In genomic region chr5:149266761-149267221, GRCm38 (mm10) we compare ENCODE assay signal across 12 mouse cellular contexts. TPM values are rescaled to one million over a fixed set of nuclear protein-coding genes. Genes with fewer than 3 reads are reported as not detected.
DNase-seq lines count a peak whose midpoint lies in the region; ATAC-seq and TF ChIP-seq lines count a peak whose summit lies in the region.
"Had no signal": no experiment of that assay in that cellular context is flagged by ENCODE, and none has a peak within 500 bp of the region (broad histone marks: within the 10 kb centered on the region; RNA-seq: fewer than 3 reads in every experiment).

No protein-coding gene starts in this region.

- no peaks in the 10 kb centered on the region for H3K27me3 ChIP-seq in kidney, postnatal 0 days (ENCODE audit: insufficient read depth, low read length)
- no peaks in the 10 kb centered on the region; the same call in 1 of the 2 replicates for H3K27me3 ChIP-seq in kidney, embryonic 15.5 days
- H3K27me3 ChIP-seq in MEL (ENCODE audit: control insufficient read depth in 1 of 2, insufficient read depth in 2 of 2, low read length in 2 of 2) (no peaks in the 10 kb centered on the region), myocyte (ENCODE audit: control insufficient read depth, insufficient read depth, insufficient read length) (no peaks in the 10 kb centered on the region)
- no peaks in the 10 kb centered on the region for H3K27me3 ChIP-seq in liver, embryonic 12.5 days (replicated peaks)
- no peaks in the 10 kb centered on the region for H3K27me3 ChIP-seq in forebrain, embryonic 15.5 days

- no peak for DNase-seq in kidney, postnatal 0 days (ENCODE audit: low spot score)
- DNase-seq in MEL (ENCODE audit: low read depth, low spot score), result peak; percentile 85
- no peak for DNase-seq in retina, embryonic 14.5 days (ENCODE audit: low spot score)
- DNase-seq in adrenal gland, adult 8-10 months, result no peak
- DNase-seq: cerebellum, adult 9-10 months; kidney, adult 8-10 months; lung, adult 18-20 months had no signal

- H3K36me3 ChIP-seq in kidney, postnatal 0 days (ENCODE audit: insufficient read depth, low read length), result no peaks in the 10 kb centered on the region
- no peaks in the 10 kb centered on the region for H3K36me3 ChIP-seq in kidney, embryonic 15.5 days
- H3K36me3 ChIP-seq in MEL (ENCODE audit: control insufficient read depth in 1 of 2, insufficient read depth in 2 of 2, low read length in 2 of 2) (peaks cover 0 to 16% of the 10 kb centered on the region in 2 experiments; a peak in 2 of 4 replicates), myocyte (ENCODE audit: control insufficient read depth, insufficient read depth) (no peaks in the 10 kb centered on the region)
- no peaks in the 10 kb centered on the region for H3K36me3 ChIP-seq in liver, embryonic 12.5 days
- no peaks in the 10 kb centered on the region for H3K36me3 ChIP-seq in forebrain, embryonic 15.5 days
- H3K36me3 ChIP-seq: hindbrain, embryonic 13.5 days had no signal

- no peak overlapping the region for H3ac ChIP-seq in myocyte (ENCODE audit: control insufficient read depth, insufficient read length)

- 67% methylated on average over 8 of the region's 8 CpGs for whole genome bisulfite sequencing in kidney, postnatal 0 days
- WGBS in kidney, embryonic 15.5 days, result 79% methylated on average over 8 of the region's 8 CpGs
- WGBS in liver, embryonic 12.5 days (ENCODE audit: insufficient replicate concordance), result 37% methylated on average over 8 of the region's 8 CpGs
- WGBS in forebrain, embryonic 15.5 days, result 81% methylated on average over 8 of the region's 8 CpGs

- no peak for TF ChIP-seq CTCF in kidney, postnatal 0 days (IDR thresholded peaks at IDR 0.05; ENCODE audit: low read depth)
- no peak for TF ChIP-seq CTCF in MEL (IDR thresholded peaks at IDR 0.05 in 2 of 3, conservative IDR thresholded peaks at IDR 0.05 in 1 of 3; ENCODE audit: control insufficient read depth in 1 of 3, insufficient read depth in 1 of 3, low read depth in 2 of 3, low read length in 3 of 3, poor library complexity in 1 of 3, severe bottlenecking in 1 of 3)

- 0 out of 2 replicates have a peak, but pooled peaks cover 3% of the 10 kb centered on the region for H3K4me1 ChIP-seq in kidney, postnatal 0 days (replicated peaks; ENCODE audit: insufficient read depth, low read length)
- H3K4me1 ChIP-seq in kidney, embryonic 15.5 days, result peaks cover 14% of the 10 kb centered on the region; the same call in 1 of the 2 replicates
- peaks cover 9 to 31% of the 10 kb centered on the region in 2 experiments for H3K4me1 ChIP-seq in MEL (ENCODE audit: control insufficient read depth in 1 of 2, insufficient read depth in 2 of 2, low read length in 2 of 2)
- H3K4me1 ChIP-seq in liver, embryonic 12.5 days, result peaks cover 18% of the 10 kb centered on the region
- H3K4me1 ChIP-seq in forebrain, embryonic 15.5 days, result no peaks in the 10 kb centered on the region
- H3K4me1 ChIP-seq: hindbrain, embryonic 13.5 days had no signal

- H3K79me2 ChIP-seq in MEL (ENCODE audit: control insufficient read depth, insufficient read depth, low read length, poor library complexity), result no peaks in the 10 kb centered on the region
- H3K79me2 ChIP-seq in myocyte (ENCODE audit: control insufficient read depth, insufficient read depth), result no peaks in the 10 kb centered on the region

- no peak overlapping the region for H3K9ac ChIP-seq in kidney, postnatal 0 days (ENCODE audit: low read depth, low read length)
- no peak overlapping the region for H3K9ac ChIP-seq in kidney, embryonic 15.5 days
- peak overlapping the region; percentile 40 for H3K9ac ChIP-seq in MEL (ENCODE audit: control insufficient read depth, low read depth, low read length, poor library complexity, severe bottlenecking)
- H3K9ac ChIP-seq in liver, embryonic 12.5 days, result no peak overlapping the region
- no peak overlapping the region for H3K9ac ChIP-seq in forebrain, embryonic 15.5 days (replicated peaks)
- H3K9ac ChIP-seq: hindbrain, embryonic 13.5 days had no signal

- no peak for TF ChIP-seq EP300 in MEL (IDR thresholded peaks at IDR 0.05; ENCODE audit: low read depth in 1 of 2, low read length in 2 of 2)

- H3K9me3 ChIP-seq in kidney, postnatal 0 days (replicated peaks; ENCODE audit: low read length), result no peaks in the 10 kb centered on the region
- no peaks in the 10 kb centered on the region for H3K9me3 ChIP-seq in kidney, embryonic 15.5 days (replicated peaks)
- H3K9me3 ChIP-seq in MEL (replicated peaks; ENCODE audit: insufficient read depth, low read length), result no peaks in the 10 kb centered on the region
- no peaks in the 10 kb centered on the region for H3K9me3 ChIP-seq in liver, embryonic 12.5 days (replicated peaks)
- H3K9me3 ChIP-seq in forebrain, embryonic 15.5 days, result no peaks in the 10 kb centered on the region
- H3K9me3 ChIP-seq: hindbrain, embryonic 13.5 days had no signal

- TF ChIP-seq POLR2A in MEL (IDR thresholded peaks at IDR 0.05; ENCODE audit: control insufficient read depth in 1 of 2, insufficient read depth in 1 of 2, low read depth in 1 of 2, low read length in 2 of 2, poor library complexity in 1 of 2) (peak in 1 of 2 experiments; percentile 30; a peak in 1 of 4 replicates), myocyte (IDR thresholded peaks at IDR 0.05; ENCODE audit: insufficient read length, low read depth) (no peak)

- TF ChIP-seq RAD21 in MEL (IDR thresholded peaks at IDR 0.05; ENCODE audit: low read depth, low read length), result no peak

- peak; percentile 52; the same call in 1 of the 2 replicates for ATAC-seq in kidney, postnatal 0 days (replicated peaks; ENCODE audit: low FRiP score, low read depth)
- ATAC-seq in kidney, embryonic 15.5 days (replicated peaks; ENCODE audit: low FRiP score), result no peak
- ATAC-seq in liver, embryonic 12.5 days, result peak; percentile 50; the same call in 1 of the 2 replicates
- ATAC-seq in forebrain, embryonic 15.5 days (replicated peaks), result no peak

- H3K27ac ChIP-seq in kidney, postnatal 0 days, result no peak overlapping the region
- no peak overlapping the region for H3K27ac ChIP-seq in kidney, embryonic 15.5 days
- H3K27ac ChIP-seq in MEL (ENCODE audit: control insufficient read depth, low read depth, low read length), result peak overlapping the region; percentile 55
- H3K27ac ChIP-seq in liver, embryonic 12.5 days, result peak overlapping the region; percentile 52
- no peak overlapping the region for H3K27ac ChIP-seq in forebrain, embryonic 15.5 days (replicated peaks)
- H3K27ac ChIP-seq: hindbrain, embryonic 13.5 days had no signal

- H3K4me3 ChIP-seq in kidney, postnatal 0 days (replicated peaks; ENCODE audit: low read depth, low read length), result no peak overlapping the region
- no peak overlapping the region for H3K4me3 ChIP-seq in kidney, embryonic 15.5 days (replicated peaks)
- H3K4me3 ChIP-seq in MEL (ENCODE audit: control insufficient read depth in 1 of 2, insufficient read depth in 1 of 2, low read depth in 2 of 2, low read length in 2 of 2), result peak overlapping the region; percentile 17 to 32
- no peak overlapping the region for H3K4me3 ChIP-seq in liver, embryonic 12.5 days
- H3K4me3 ChIP-seq in myocyte, result no peak overlapping the region
- H3K4me3 ChIP-seq in forebrain, embryonic 15.5 days, result no peak overlapping the region
- H3K4me3 ChIP-seq: hindbrain, embryonic 13.5 days had no signal

- H3K4me2 ChIP-seq in kidney, postnatal 0 days (ENCODE audit: low read length), result no peak overlapping the region
- H3K4me2 ChIP-seq in kidney, embryonic 15.5 days, result no peak overlapping the region
- H3K4me2 ChIP-seq in liver, embryonic 12.5 days, result 0 out of 2 replicates have a peak overlapping the region, but pooled peaks have one; percentile 19
- peak overlapping the region; percentile 28 for H3K4me2 ChIP-seq in myocyte (ENCODE audit: low read depth)
- H3K4me2 ChIP-seq in forebrain, embryonic 15.5 days (replicated peaks), result no peak overlapping the region
- H3K4me2 ChIP-seq: hindbrain, embryonic 13.5 days had no signal

TF ChIP-seq in MEL, 35 proteins besides CTCF, POLR2A, EP300 and RAD21:
- TF ChIP-seq MXI1 (IDR thresholded peaks at IDR 0.05; ENCODE audit: low read depth, low read length) (peak; percentile 58; the same call in 1 of the 2 replicates), NELFE (IDR thresholded peaks at IDR 0.05; ENCODE audit: low read depth, low read length) (no peak), USF2 (IDR thresholded peaks at IDR 0.05; ENCODE audit: borderline replicate concordance in 1 of 2, insufficient read depth in 1 of 2, low read depth in 1 of 2, low read length in 2 of 2) (no peak), MAX (IDR thresholded peaks at IDR 0.05; ENCODE audit: low read length) (peak; percentile 33; the same call in 1 of the 2 replicates), SIN3A (IDR thresholded peaks at IDR 0.05; ENCODE audit: low read length) (peak; percentile 39; the same call in 1 of the 2 replicates)

TF ChIP-seq in myocyte, 11 proteins besides CTCF, POLR2A, EP300 and RAD21:
- no peak for TF ChIP-seq POLR2AphosphoS2 (IDR thresholded peaks at IDR 0.05; ENCODE audit: insufficient read length, low read depth)
- TF ChIP-seq SRF (IDR thresholded peaks at IDR 0.05; ENCODE audit: control insufficient read depth, insufficient read length, low read depth), result no peak
- TF ChIP-seq MYOG (IDR thresholded peaks at IDR 0.05; ENCODE audit: control insufficient read depth in 1 of 3, insufficient read depth in 1 of 3, insufficient read length in 2 of 3, low read depth in 2 of 3), result no peak
- TF ChIP-seq E2F4 (IDR thresholded peaks at IDR 0.05; ENCODE audit: insufficient read depth), result no peak
- no peak for TF ChIP-seq TCF12 (IDR thresholded peaks at IDR 0.05; ENCODE audit: insufficient read depth, poor library complexity, severe bottlenecking)
- TF ChIP-seq MYOD1 (IDR thresholded peaks at IDR 0.05; ENCODE audit: control insufficient read depth in 1 of 3, insufficient read length in 2 of 3, low read depth in 2 of 3), result no peak
- no peak for TF ChIP-seq REST (IDR thresholded peaks at IDR 0.05; ENCODE audit: insufficient read depth, insufficient read length)

RNA-seq across cellular contexts. Expression of gene Alox5ap, which starts 2.2 kb away (rescaled TPM):
- 18.1 and 19.8 TPM in 2 replicates for polyA plus RNA-seq in kidney, postnatal 0 days (2015; fragmentation: Nextera tagmentation; extraction: Ambion mirVana)
- polyA plus RNA-seq in kidney, embryonic 15.5 days (2015; fragmentation: Nextera tagmentation; extraction: Ambion mirVana), result 12.4 and 13.3 TPM in 2 replicates
- 47.5 and 56.4 TPM in 2 replicates for total RNA-seq in MEL (2012; rRNA removed)
- polyA plus RNA-seq in MEL (2012; ENCODE audit: insufficient read depth in 1 of 2, insufficient read length in 2 of 2, low read depth in 1 of 2, low replicate concordance in 2 of 2, missing spikeins in 1 of 2) (100 to 1,000 TPM in 1 of 2 experiments, not detected in 1; 157 TPM), myocyte (2012; fragmentation: generic; extraction: Trizol) (28.8 TPM)
- 17.9 and 18.6 TPM in 2 replicates for polyA plus RNA-seq in liver, embryonic 12.5 days (2016; fragmentation: Nextera tagmentation; extraction: Ambion mirVana)
- polyA plus RNA-seq in forebrain, embryonic 15.5 days (2015; fragmentation: Nextera tagmentation; extraction: Ambion mirVana), result 8.3 and 8.8 TPM in 2 replicates
- 10 to 100 TPM; 14.1 to 24.7 (median 21.0) TPM for total RNA-seq in adrenal gland, adult 8-10 months (2022)

Comparison
In these comparisons a context has a peak if more than half of its experiments do, and no peak if none do; other contexts are left out.
1. ATAC-seq: peak in kidney, postnatal 0 days (single experiment) and liver, embryonic 12.5 days (single experiment); none in kidney, embryonic 15.5 days (single experiment) and forebrain, embryonic 15.5 days (single experiment).
2. H3K27ac ChIP-seq: peak in MEL (single experiment) and liver, embryonic 12.5 days (single experiment); none in kidney, postnatal 0 days (single experiment), kidney, embryonic 15.5 days (single experiment) and forebrain, embryonic 15.5 days (single experiment).
3. H3K4me2 ChIP-seq: peak in liver, embryonic 12.5 days (single experiment) and myocyte (single experiment); none in kidney, postnatal 0 days (single experiment), kidney, embryonic 15.5 days (single experiment) and forebrain, embryonic 15.5 days (single experiment).
4. H3K4me3 ChIP-seq: peak in MEL (2 of 2); none in kidney, postnatal 0 days (single experiment), kidney, embryonic 15.5 days (single experiment), liver, embryonic 12.5 days (single experiment), myocyte (single experiment) and forebrain, embryonic 15.5 days (single experiment).